Mouse (Mus musculus) kidney, postnatal 0 days (tissue): ENCODE results near the gene Dusp10. TPM values are rescaled to one million over a fixed set of nuclear protein-coding genes. Genes with fewer than 3 reads are reported as not detected.

Source experiments
- ATAC-seq: fragments of 200-750 bp; cut with Nextera tagmentation; replicated peaks from 2 replicates; pipeline ENCODE4 v1.8.0; 2017; ENCODE audit warnings: low read depth, moderate number of reproducible peaks, moderate TSS enrichment, moderate library complexity; ENCODE audit not compliant: low FRiP score
- DNase-seq: peaks from one replicate; pipeline ENCODE4 v3.0.0-alpha.2; 2016; ENCODE audit warnings: low spot score
- H3K27ac ChIP-seq: fragments of 300-500 bp; sonication (generic); 2 replicates; pipeline ENCODE4 v1.5.1; 2014; ENCODE audit warnings: mild to moderate bottlenecking
- H3K27me3 ChIP-seq: fragments of 300-500 bp; sonication (generic); 2 replicates; pipeline ENCODE4 v1.6.1; 2014; ENCODE audit warnings: low read length, mixed read lengths; ENCODE audit not compliant: insufficient read depth
- H3K36me3 ChIP-seq: fragments of 300-500 bp; sonication (generic); 2 replicates; pipeline ENCODE4 v1.6.1; 2014; ENCODE audit warnings: low read length, mixed read lengths; ENCODE audit not compliant: insufficient read depth
- H3K4me1 ChIP-seq: fragments of 300-500 bp; sonication (generic); replicated peaks from 2 replicates; pipeline ENCODE4 v1.6.1; 2014; ENCODE audit warnings: antibody characterized with exemption, low read length, mixed read lengths; ENCODE audit not compliant: insufficient read depth
- H3K4me2 ChIP-seq: fragments of 300-500 bp; sonication (generic); 2 replicates; pipeline ENCODE4 v1.6.1; 2014; ENCODE audit warnings: mild to moderate bottlenecking, low read length, moderate library complexity, mixed read lengths
- H3K4me3 ChIP-seq: fragments of 300-500 bp; sonication (generic); replicated peaks from 2 replicates; pipeline ENCODE4 v1.5.1; 2014; ENCODE audit warnings: low read depth, low read length
- H3K9ac ChIP-seq: fragments of 300-500 bp; sonication (generic); 2 replicates; pipeline ENCODE4 v1.6.1; 2014; ENCODE audit warnings: low read depth, low read length
- H3K9me3 ChIP-seq: fragments of 300-500 bp; sonication (generic); replicated peaks from 2 replicates; pipeline ENCODE4 v1.6.1; 2016; ENCODE audit warnings: low read length, inconsistent platforms, mixed read lengths
- CTCF ChIP-seq: IDR thresholded peaks from 2 replicates; pipeline ENCODE4 v1.5.1; 2016; ENCODE audit warnings: antibody characterized with exemption, low read depth, mild to moderate bottlenecking, moderate library complexity
- WGBS: fragments of 180-500 bp; shearing (Covaris S2); extraction: QIAGEN DNeasy Blood & Tissue Kit; methylation state at CpG from one replicate; pipeline ENCODE4 v1.1.7; 2014; 5-methylcytosine and 5-hydroxymethylcytosine counted together
- polyA plus RNA-seq: library from polyadenylated mRNA; unstranded; fragments of >200 nt; fragmentation: Nextera tagmentation; extraction: Ambion mirVana; gene quantifications from 2 replicates; pipeline ENCODE4 v1.2.1, GENCODE M21; 2015

The Dusp10 gene
- polyA plus RNA-seq, 1 experiment from 2014 or later = 3.1 TPM

- no peak overlapping the region for H3K9ac ChIP-seq
- H3K4me2 ChIP-seq = no peak overlapping the region
- WGBS = 72% methylated on average over 11 of the region's 11 CpGs
- DNase-seq (no peak), ATAC-seq (no peak)
- H3K4me3 ChIP-seq = no peak overlapping the region
- H3K9me3 ChIP-seq = no peaks in the 10 kb centered on the region
- TF ChIP-seq CTCF = no peak
- no peaks in the 10 kb centered on the region for H3K36me3 ChIP-seq
- no peak overlapping the region for H3K27ac ChIP-seq
- H3K4me1 ChIP-seq = no peaks in the 10 kb centered on the region
- H3K27me3 ChIP-seq = no peaks in the 10 kb centered on the region
Measured at GRCm38 (mm10) chr1:184066460-184067287, 53.6 kb downstream of the Dusp10 start.

DNA sequence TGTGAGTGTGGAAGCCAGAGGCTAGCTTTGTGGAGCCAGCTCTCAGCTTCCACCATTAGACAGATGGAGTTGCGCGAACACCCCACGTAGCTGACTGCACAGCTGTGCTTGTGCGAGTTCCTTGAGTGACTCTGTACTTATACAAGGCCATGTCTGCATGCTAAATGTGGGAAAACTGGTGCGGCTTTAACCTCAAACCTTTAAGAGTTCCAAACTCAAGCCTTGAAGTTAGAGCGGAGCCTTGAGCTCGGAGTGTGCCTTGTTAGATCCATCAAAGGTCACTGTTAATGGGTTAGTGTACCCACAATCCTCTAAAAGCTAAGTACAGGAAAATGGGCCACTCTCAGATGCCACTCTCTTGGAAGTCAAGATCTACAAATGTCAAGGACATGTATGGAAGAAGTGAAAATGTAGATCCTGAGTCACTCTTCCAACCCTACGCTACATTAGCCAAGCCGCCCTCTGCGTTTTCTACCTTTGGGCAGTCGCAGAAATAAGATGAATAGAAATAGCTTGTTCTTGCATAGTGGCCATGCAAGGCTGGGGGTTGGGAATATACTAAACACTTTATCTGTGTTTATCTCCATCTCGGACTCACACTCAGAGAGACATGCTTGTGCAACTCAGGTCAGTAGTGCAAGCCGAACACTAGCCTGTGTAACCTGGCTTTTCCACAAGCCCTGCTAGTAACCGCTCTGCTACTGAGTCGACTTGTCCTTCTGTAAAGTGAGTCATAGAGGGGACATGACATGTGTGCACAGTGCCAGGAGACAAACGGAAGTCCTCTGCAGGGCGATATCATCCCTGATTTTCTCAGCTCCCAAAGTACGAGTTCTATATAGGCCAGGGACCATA is 54.8 kb downstream of the Dusp10 start:
- WGBS = 94% methylated on average over 18 of the region's 18 CpGs
- H3K4me1 ChIP-seq = no peaks in the 10 kb centered on the region
- H3K9me3 ChIP-seq = no peaks in the 10 kb centered on the region
- H3K27ac ChIP-seq = no peak overlapping the region
- TF ChIP-seq CTCF = no peak
- ATAC-seq (no peak), DNase-seq (no peak)
- no peak overlapping the region for H3K4me2 ChIP-seq
- H3K4me3 ChIP-seq = no peak overlapping the region
- H3K36me3 ChIP-seq = no peaks in the 10 kb centered on the region
- no peaks in the 10 kb centered on the region for H3K27me3 ChIP-seq
- no peak overlapping the region for H3K9ac ChIP-seq

- Histone ChIP-seq H3K4me3 (no peak overlapping the region), H3K9me3 (no peaks in the 10 kb centered on the region), H3K4me1 (no peaks in the 10 kb centered on the region), H3K4me2 (no peak overlapping the region), H3K36me3 (0 out of 2 replicates have a peak, but pooled peaks cover under 1% of the 10 kb centered on the region), H3K27me3 (no peaks in the 10 kb centered on the region), H3K9ac (no peak overlapping the region), H3K27ac (no peak overlapping the region)
- ATAC-seq (no peak), DNase-seq (no peak)
- TF ChIP-seq CTCF = no peak
- 96% methylated on average over 12 of the region's 12 CpGs for WGBS
Measured at GRCm38 (mm10) chr1:184068971-184069370, 55.9 kb downstream of the Dusp10 start.

DNA sequence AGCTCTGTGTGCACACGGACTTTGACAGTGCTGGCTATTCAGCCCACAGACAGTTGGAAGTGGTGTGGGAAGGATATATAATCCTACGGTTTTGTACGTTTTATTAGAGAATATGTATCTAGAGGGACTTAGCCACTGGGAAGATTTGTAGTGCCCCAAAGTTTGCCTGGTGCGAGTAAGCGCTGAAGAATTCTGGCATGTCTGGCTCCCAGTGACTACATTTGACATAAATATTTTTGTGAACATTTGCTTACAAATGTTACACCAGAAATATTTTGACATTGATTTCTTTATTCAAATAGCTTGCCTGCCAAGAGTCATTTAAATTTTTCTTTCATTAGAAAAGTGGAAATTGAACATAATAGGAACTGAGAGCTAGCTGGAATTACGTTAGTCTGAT is 63.0 kb downstream of the Dusp10 start:
- no peak overlapping the region for H3K9ac ChIP-seq
- no peaks in the 10 kb centered on the region for H3K4me1 ChIP-seq
- DNase-seq = no peak
- ATAC-seq = no peak
- WGBS = 58% methylated on average over 6 of the region's 6 CpGs
- 0 out of 2 replicates have a peak, but pooled peaks cover 6% of the 10 kb centered on the region for H3K36me3 ChIP-seq
- H3K4me2 ChIP-seq = no peak overlapping the region
- H3K9me3 ChIP-seq = no peaks in the 10 kb centered on the region
- H3K27ac ChIP-seq = no peak overlapping the region
- no peaks in the 10 kb centered on the region for H3K27me3 ChIP-seq
- TF ChIP-seq CTCF = no peak
- H3K4me3 ChIP-seq = no peak overlapping the region

DNA sequence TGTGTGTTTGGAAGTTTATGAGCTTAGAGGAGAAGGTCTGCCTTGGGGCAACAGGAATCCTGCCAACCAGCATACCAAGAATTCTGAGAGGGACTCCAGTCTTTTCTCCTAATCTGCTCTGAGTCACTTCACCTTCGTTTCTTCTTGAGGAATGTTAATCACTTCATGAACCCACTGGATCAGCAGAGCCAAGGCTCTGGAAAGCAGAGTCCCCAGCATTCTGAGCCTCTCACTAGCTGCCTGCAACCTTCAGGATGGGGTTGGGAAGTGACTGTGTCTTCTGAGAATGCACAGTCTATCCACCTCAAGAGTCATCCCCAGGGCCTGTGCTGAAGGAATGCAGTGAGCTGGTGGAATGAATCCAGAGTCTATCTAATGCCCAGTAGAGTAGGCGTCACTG is 63.7 kb downstream of the Dusp10 start:
- WGBS = 54% methylated on average over 2 of the region's 2 CpGs
- Histone ChIP-seq H3K4me2 (no peak overlapping the region), H3K9ac (no peak overlapping the region), H3K4me3 (no peak overlapping the region), H3K27ac (peak overlapping the region; percentile 8; the same call in 1 of the 2 replicates), H3K27me3 (no peaks in the 10 kb centered on the region), H3K4me1 (no peaks in the 10 kb centered on the region), H3K36me3 (0 out of 2 replicates have a peak, but pooled peaks cover 6% of the 10 kb centered on the region), H3K9me3 (no peaks in the 10 kb centered on the region)
- no peak for TF ChIP-seq CTCF
- DNase-seq (peak; percentile 24), ATAC-seq (no peak)

DNA sequence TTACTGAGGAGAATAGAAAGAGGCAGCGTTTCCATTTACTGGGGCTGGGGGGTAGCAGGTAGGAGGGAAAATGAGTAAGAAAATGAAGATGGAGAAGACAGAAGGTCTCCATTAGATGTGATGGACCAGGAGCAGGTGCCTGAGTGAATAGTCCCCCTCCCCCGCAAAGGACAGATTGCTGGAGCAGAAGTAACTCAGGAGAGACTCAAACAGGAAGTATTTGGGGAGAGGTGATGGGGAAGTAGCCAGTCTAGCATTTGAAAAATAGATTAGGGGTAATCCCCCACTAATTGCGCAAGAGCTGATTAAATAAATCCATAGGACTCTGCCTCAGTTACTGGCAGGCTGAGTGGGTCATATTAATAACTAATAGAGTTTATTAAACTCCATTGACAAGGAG is 66.2 kb downstream of the Dusp10 start:
- 0 out of 2 replicates have a peak, but pooled peaks cover 1% of the 10 kb centered on the region for H3K36me3 ChIP-seq
- H3K27ac ChIP-seq = no peak overlapping the region
- H3K27me3 ChIP-seq = no peaks in the 10 kb centered on the region
- no peak for ATAC-seq
- H3K9me3 ChIP-seq = no peaks in the 10 kb centered on the region
- no peak overlapping the region for H3K9ac ChIP-seq
- no peaks in the 10 kb centered on the region for H3K4me1 ChIP-seq
- no peak overlapping the region for H3K4me2 ChIP-seq
- TF ChIP-seq CTCF = no peak
- no peak for DNase-seq
- WGBS = 95% methylated on average over 3 of the region's 3 CpGs
- no peak overlapping the region for H3K4me3 ChIP-seq
